Mouse (Mus musculus): Measurements from ENCODE around the gene Sfxn3.

The Sfxn3 gene

GRCm38 (mm10) chr19:45047417-45047934 is at the start of gene Sfxn3:
Sfxn3 (plus strand) TSS chr19:45047503.
- DNase-seq (ENCODE audit: low read depth) = peak; percentile 97

- no peak for DNase-seq (ENCODE audit: low read depth)
Observed at GRCm38 (mm10) chr19:44997786-44998185, 49.5 kb upstream of the Sfxn3 start.

GRCm38 (mm10) chr19:44999647-45000046 is 47.7 kb upstream of the Sfxn3 start:
- DNase-seq (ENCODE audit: low read depth) = no peak

GRCm38 (mm10) chr19:45002301-45002700 is 45.0 kb upstream of the Sfxn3 start:
- DNase-seq (ENCODE audit: low read depth) = no peak

- DNase-seq (ENCODE audit: low read depth) = no peak
Observed at GRCm38 (mm10) chr19:45003740-45004516, 43.4 kb upstream of the Sfxn3 start.

- peak; percentile 77 for DNase-seq (ENCODE audit: low read depth)
Observed at GRCm38 (mm10) chr19:45005444-45005843, 41.9 kb upstream of the Sfxn3 start, which contains the start of gene Twnk. Twnk (plus strand) TSS chr19:45005663.

GRCm38 (mm10) chr19:45005957-45006712 is 41.2 kb upstream of the Sfxn3 start, which contains the start of gene Mrpl43:
Mrpl43 (minus strand) TSS chr19:45006442.
- peak; percentile 97 for DNase-seq (ENCODE audit: low read depth)

GRCm38 (mm10) chr19:45007021-45007420 is 40.3 kb upstream of the Sfxn3 start:
- DNase-seq (ENCODE audit: low read depth) = peak; percentile 55

GRCm38 (mm10) chr19:45007425-45008191 is 39.7 kb upstream of the Sfxn3 start:
- DNase-seq (ENCODE audit: low read depth) = no peak

- no peak for DNase-seq (ENCODE audit: low read depth)
Observed at GRCm38 (mm10) chr19:45010646-45011045, 36.7 kb upstream of the Sfxn3 start.

GRCm38 (mm10) chr19:45012219-45012618 is 35.1 kb upstream of the Sfxn3 start:
- DNase-seq (ENCODE audit: low read depth) = no peak

- peak; percentile 59 for DNase-seq (ENCODE audit: low read depth)
Observed at GRCm38 (mm10) chr19:45012636-45013035, 34.7 kb upstream of the Sfxn3 start.

- DNase-seq (ENCODE audit: low read depth) = peak; percentile 28
Observed at GRCm38 (mm10) chr19:45013581-45014225, 33.6 kb upstream of the Sfxn3 start.

GRCm38 (mm10) chr19:45014335-45014971 is 32.9 kb upstream of the Sfxn3 start, which contains the start of gene Lzts2:
Lzts2 (plus strand) TSS chr19:45014414.
- DNase-seq (ENCODE audit: low read depth) = peak; percentile 57

GRCm38 (mm10) chr19:45014981-45015402 is 32.3 kb upstream of the Sfxn3 start:
- peak; percentile 57 for DNase-seq (ENCODE audit: low read depth)

- peak; percentile 79 for DNase-seq (ENCODE audit: low read depth)
Observed at GRCm38 (mm10) chr19:45015518-45016281, 31.6 kb upstream of the Sfxn3 start.

GRCm38 (mm10) chr19:45016341-45017215 is 30.7 kb upstream of the Sfxn3 start:
- peak; percentile 48 for DNase-seq (ENCODE audit: low read depth)

GRCm38 (mm10) chr19:45017216-45017771 is 30.0 kb upstream of the Sfxn3 start:
- peak; percentile 52 for DNase-seq (ENCODE audit: low read depth)

GRCm38 (mm10) chr19:45017909-45018308 is 29.4 kb upstream of the Sfxn3 start:
- DNase-seq (ENCODE audit: low read depth) = peak; percentile 59

Data from induced T-regulatory cell, adult 2 months (primary cell).